Mouse (Mus musculus): ENCODE results near the gene Itga4.

The Itga4 gene

GRCm38 (mm10) chr2:79265665-79266064 lies 10.4 kb downstream of the Itga4 start:
- in situ Hi-C loops (cut with MboI): no loop called here

GRCm38 (mm10) chr2:79266480-79266879 lies 11.3 kb downstream of the Itga4 start:
- in situ Hi-C loops (cut with MboI): no loop called here

- in situ Hi-C loops (cut with MboI): no loop called here
Measured at GRCm38 (mm10) chr2:79267181-79267580, 12.0 kb downstream of the Itga4 start.

GRCm38 (mm10) chr2:79268863-79269262 lies 13.6 kb downstream of the Itga4 start:
- in situ Hi-C loops (cut with MboI): no loop called here

GRCm38 (mm10) chr2:79270034-79270535 lies 14.9 kb downstream of the Itga4 start:
- in situ Hi-C loops (cut with MboI): no loop called here

GRCm38 (mm10) chr2:79271838-79272237 lies 16.6 kb downstream of the Itga4 start:
- in situ Hi-C loops (cut with MboI): no loop called here

GRCm38 (mm10) chr2:79278581-79278980 lies 23.4 kb downstream of the Itga4 start:
- in situ Hi-C loops (cut with MboI): no loop called here

- in situ Hi-C loops (cut with MboI): no loop called here
Measured at GRCm38 (mm10) chr2:79284206-79284605, 29.0 kb downstream of the Itga4 start.

GRCm38 (mm10) chr2:79290149-79290548 lies 34.9 kb downstream of the Itga4 start:
- in situ Hi-C loops (cut with MboI): no loop called here

- in situ Hi-C loops (cut with MboI): no loop called here
Measured at GRCm38 (mm10) chr2:79291922-79292321, 36.7 kb downstream of the Itga4 start.

- in situ Hi-C loops (cut with MboI): no loop called here
Measured at GRCm38 (mm10) chr2:79292431-79292830, 37.2 kb downstream of the Itga4 start.

GRCm38 (mm10) chr2:79302398-79302797 lies 47.2 kb downstream of the Itga4 start:
- in situ Hi-C loops (cut with MboI): no loop called here

GRCm38 (mm10) chr2:79307549-79307948 lies 52.3 kb downstream of the Itga4 start:
- in situ Hi-C loops (cut with MboI): no loop called here

- in situ Hi-C loops (cut with MboI): no loop called here
Measured at GRCm38 (mm10) chr2:79309454-79310118, 54.4 kb downstream of the Itga4 start.

GRCm38 (mm10) chr2:79312499-79312898 lies 57.3 kb downstream of the Itga4 start:
- in situ Hi-C loops (cut with MboI): no loop called here

GRCm38 (mm10) chr2:79315108-79315507 lies 59.9 kb downstream of the Itga4 start:
- in situ Hi-C loops (cut with MboI): no loop called here

GRCm38 (mm10) chr2:79316182-79316880 lies 61.1 kb downstream of the Itga4 start:
- in situ Hi-C loops (cut with MboI): no loop called here

- in situ Hi-C loops (cut with MboI): no loop called here
Measured at GRCm38 (mm10) chr2:79328079-79328478, 72.9 kb downstream of the Itga4 start.

- in situ Hi-C loops (cut with MboI): no loop called here
Measured at GRCm38 (mm10) chr2:79334661-79335060, 79.4 kb downstream of the Itga4 start.

GRCm38 (mm10) chr2:79336141-79336540 lies 80.9 kb downstream of the Itga4 start:
- in situ Hi-C loops (cut with MboI): no loop called here

- in situ Hi-C loops (cut with MboI): no loop called here
Measured at GRCm38 (mm10) chr2:79339003-79339402, 83.8 kb downstream of the Itga4 start.

GRCm38 (mm10) chr2:79343115-79343514 lies 87.9 kb downstream of the Itga4 start:
- in situ Hi-C loops (cut with MboI): no loop called here
